20 mouse cellular contexts compared by ENCODE assay signal in the genomic region with DNA sequence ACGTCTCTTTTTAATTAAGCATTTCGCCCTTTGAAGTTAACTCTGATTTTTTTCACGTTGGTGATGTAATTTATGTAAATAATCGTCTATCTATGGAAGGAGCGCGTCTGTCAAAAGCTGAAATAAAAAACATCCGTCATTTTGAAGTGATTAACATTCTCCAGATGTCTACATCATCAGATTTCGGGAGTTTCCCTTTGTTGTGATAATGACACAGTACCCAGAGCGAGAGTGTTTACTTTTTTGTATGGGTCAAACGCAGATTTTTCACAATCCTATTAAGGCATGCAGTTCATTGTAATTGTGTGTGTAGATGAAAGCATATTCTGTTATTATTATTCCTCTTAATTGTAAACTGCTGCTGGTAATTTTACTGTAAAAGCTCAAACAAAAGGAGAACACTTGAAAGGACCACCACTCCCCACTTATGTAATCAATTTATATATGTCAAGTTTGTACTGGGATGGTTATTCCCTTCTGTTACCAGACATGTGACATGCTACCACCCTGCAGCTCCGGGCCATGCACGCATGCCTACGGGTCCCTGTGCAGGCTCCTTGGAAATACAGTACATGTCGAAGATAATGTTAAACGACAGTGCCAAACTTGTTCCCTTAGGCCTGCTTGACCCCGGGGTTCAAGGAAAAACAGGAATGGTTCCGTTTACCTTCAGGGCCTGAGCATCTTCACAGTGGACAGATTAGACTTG. TPM values are rescaled to one million over a fixed set of nuclear protein-coding genes. Genes with fewer than 3 reads are reported as not detected.
A peak's percentile ranks its signal among the peaks of the same experiment; 100 is the strongest.
DNase-seq lines count a peak whose midpoint lies in the region; ATAC-seq and TF ChIP-seq lines count a peak whose summit lies in the region.
"Had no signal": no experiment of that assay in that cellular context is flagged by ENCODE, and none has a peak within 500 bp of the region (broad histone marks: within the 10 kb centered on the region; RNA-seq: fewer than 3 reads in every experiment).

No protein-coding gene starts in this region.

- ATAC-seq in lung, embryonic 14.5 days (ENCODE audit: insufficient read depth): peak; percentile 61; the same call in 1 of the 2 replicates
- peak; percentile 59 for ATAC-seq in embryonic facial prominence, embryonic 12.5 days (ENCODE audit: insufficient number of reproducible peaks, insufficient read depth, low FRiP score, low TSS enrichment)
- ATAC-seq in hindbrain, embryonic 13.5 days (ENCODE audit: low FRiP score): peak; percentile 59; the same call in 1 of the 2 replicates
- ATAC-seq in midbrain, embryonic 14.5 days (ENCODE audit: low FRiP score, low TSS enrichment): peak; percentile 84

- no peak overlapping the region for H3K4me3 ChIP-seq in lung, embryonic 14.5 days (ENCODE audit: low read depth, low read length)
- no peak overlapping the region for H3K4me3 ChIP-seq in embryonic facial prominence, embryonic 12.5 days
- no peak overlapping the region for H3K4me3 ChIP-seq in hindbrain, embryonic 13.5 days
- H3K4me3 ChIP-seq in midbrain, embryonic 14.5 days (replicated peaks; ENCODE audit: low read depth, low read length): no peak overlapping the region
- H3K4me3 ChIP-seq: heart, embryonic 10.5 days; limb, embryonic 15.5 days; megakaryocyte, embryonic 14.5 days had no signal

- TF ChIP-seq CTCF in lung, embryonic 14.5 days (IDR thresholded peaks at IDR 0.05; ENCODE audit: low read depth): no peak

- no peak for DNase-seq in lung, embryonic 14.5 days
- no peak for DNase-seq in lung, postnatal 10 days
- DNase-seq in midbrain, embryonic 14.5 days: peak; percentile 58
- no peak for DNase-seq in layer of hippocampus, adult 9-10 months (ENCODE audit: low spot score)
- DNase-seq in gastrocnemius, postnatal 4 days (ENCODE audit: low spot score in 2 of 2): no peak
- DNase-seq in natural killer cell, adult 2 months (ENCODE audit: low spot score in 2 of 2): no peak
- DNase-seq: adrenal gland, postnatal 14 days; cerebellum, adult 9-11 months; heart, postnatal 36 days; kidney, adult 18-20 months; kidney, postnatal 4 days; layer of hippocampus, postnatal 36 days; lung, adult 18-20 months; right cerebral cortex, postnatal 25 days had no signal

- H3K4me2 ChIP-seq in lung, embryonic 14.5 days: no peak overlapping the region
- peak overlapping the region; percentile 7; the same call in 1 of the 2 replicates for H3K4me2 ChIP-seq in embryonic facial prominence, embryonic 12.5 days (replicated peaks)
- no peak overlapping the region for H3K4me2 ChIP-seq in hindbrain, embryonic 13.5 days
- H3K4me2 ChIP-seq in midbrain, embryonic 14.5 days (ENCODE audit: low read length): peak overlapping the region; percentile 11; the same call in 1 of the 2 replicates
- H3K4me2 ChIP-seq: limb, embryonic 15.5 days had no signal

- no peaks in the 10 kb centered on the region for H3K4me1 ChIP-seq in lung, embryonic 14.5 days (ENCODE audit: insufficient read depth)
- H3K4me1 ChIP-seq in embryonic facial prominence, embryonic 12.5 days: peaks cover 30% of the 10 kb centered on the region
- peaks cover 32% of the 10 kb centered on the region for H3K4me1 ChIP-seq in hindbrain, embryonic 13.5 days (replicated peaks)
- H3K4me1 ChIP-seq in midbrain, embryonic 14.5 days (ENCODE audit: control insufficient read depth, insufficient read depth, low read length): peaks cover 19% of the 10 kb centered on the region
- H3K4me1 ChIP-seq: megakaryocyte, embryonic 14.5 days had no signal

- 0 out of 2 replicates have a peak, but pooled peaks cover 13% of the 10 kb centered on the region for H3K27me3 ChIP-seq in lung, embryonic 14.5 days (ENCODE audit: insufficient read depth, low read length)
- H3K27me3 ChIP-seq in embryonic facial prominence, embryonic 12.5 days: peaks cover 7% of the 10 kb centered on the region; the same call in 1 of the 2 replicates
- peaks cover 26% of the 10 kb centered on the region for H3K27me3 ChIP-seq in hindbrain, embryonic 13.5 days
- peaks cover 18% of the 10 kb centered on the region for H3K27me3 ChIP-seq in midbrain, embryonic 14.5 days (ENCODE audit: control insufficient read depth, insufficient read depth, low read length)

- no peaks in the 10 kb centered on the region for H3K36me3 ChIP-seq in lung, embryonic 14.5 days (ENCODE audit: insufficient read depth)
- no peaks in the 10 kb centered on the region for H3K36me3 ChIP-seq in embryonic facial prominence, embryonic 12.5 days
- H3K36me3 ChIP-seq in hindbrain, embryonic 13.5 days: no peaks in the 10 kb centered on the region
- no peaks in the 10 kb centered on the region for H3K36me3 ChIP-seq in midbrain, embryonic 14.5 days (ENCODE audit: control insufficient read depth, insufficient read depth, low read length)
- H3K36me3 ChIP-seq: G1E; heart, embryonic 10.5 days; limb, embryonic 15.5 days had no signal

- no peak overlapping the region for H3K9ac ChIP-seq in lung, embryonic 14.5 days
- no peak overlapping the region for H3K9ac ChIP-seq in embryonic facial prominence, embryonic 12.5 days
- no peak overlapping the region for H3K9ac ChIP-seq in hindbrain, embryonic 13.5 days
- H3K9ac ChIP-seq in midbrain, embryonic 14.5 days (replicated peaks; ENCODE audit: low read length): no peak overlapping the region
- H3K9ac ChIP-seq: limb, embryonic 15.5 days had no signal

- no peaks in the 10 kb centered on the region for H3K9me3 ChIP-seq in lung, embryonic 14.5 days (ENCODE audit: low read depth, low read length)
- no peaks in the 10 kb centered on the region for H3K9me3 ChIP-seq in embryonic facial prominence, embryonic 12.5 days
- H3K9me3 ChIP-seq in hindbrain, embryonic 13.5 days: no peaks in the 10 kb centered on the region
- H3K9me3 ChIP-seq in midbrain, embryonic 14.5 days (ENCODE audit: control insufficient read depth, low read length): no peaks in the 10 kb centered on the region
- H3K9me3 ChIP-seq: heart, embryonic 10.5 days; limb, embryonic 15.5 days had no signal

- 33% methylated on average over 17 of the region's 17 CpGs for WGBS in lung, embryonic 14.5 days
- 14% methylated on average over 17 of the region's 17 CpGs for WGBS in embryonic facial prominence, embryonic 12.5 days
- 31% methylated on average over 17 of the region's 17 CpGs for WGBS in hindbrain, embryonic 13.5 days
- WGBS in midbrain, embryonic 14.5 days: 14% methylated on average over 17 of the region's 17 CpGs

- H3K27ac ChIP-seq in lung, embryonic 14.5 days (ENCODE audit: low read depth): no peak overlapping the region
- 0 out of 2 replicates have a peak overlapping the region, but pooled peaks have one; percentile 38 for H3K27ac ChIP-seq in embryonic facial prominence, embryonic 12.5 days
- H3K27ac ChIP-seq in hindbrain, embryonic 13.5 days: peak overlapping the region; percentile 20; the same call in 1 of the 2 replicates
- no peak overlapping the region for H3K27ac ChIP-seq in midbrain, embryonic 14.5 days (replicated peaks; ENCODE audit: low read depth, low read length)
- H3K27ac ChIP-seq: heart, embryonic 10.5 days; limb, embryonic 15.5 days had no signal

RNA-seq across cellular contexts. Expression of gene Cryz, which starts 46.0 kb away (rescaled TPM):
- 19.4 and 19.6 TPM in 2 replicates for polyA plus RNA-seq in lung, embryonic 14.5 days (2014; fragmentation: Nextera tagmentation; extraction: Ambion mirVana)
- polyA plus RNA-seq in embryonic facial prominence, embryonic 12.5 days (2016; fragmentation: Nextera tagmentation; extraction: Ambion mirVana): 23.2 and 26.5 TPM in 2 replicates
- polyA plus RNA-seq in hindbrain, embryonic 13.5 days (2015; fragmentation: Nextera tagmentation; extraction: Ambion mirVana): 10.0 and 12.6 TPM in 2 replicates
- 10.7 and 13.9 TPM in 2 replicates for polyA plus RNA-seq in midbrain, embryonic 14.5 days (2014; fragmentation: Nextera tagmentation; extraction: Ambion mirVana)
- 10 to 100 TPM; 12.9 to 13.0 TPM for total RNA-seq in gastrocnemius, postnatal 4 days (2021)

RNA-seq across cellular contexts. Expression of gene Tyw3, which starts 46.4 kb away (rescaled TPM):
- 15.9 and 17.9 TPM in 2 replicates for polyA plus RNA-seq in lung, embryonic 14.5 days (2014; fragmentation: Nextera tagmentation; extraction: Ambion mirVana)
- 18.2 and 18.3 TPM in 2 replicates for polyA plus RNA-seq in embryonic facial prominence, embryonic 12.5 days (2016; fragmentation: Nextera tagmentation; extraction: Ambion mirVana)
- 10.3 and 13.5 TPM in 2 replicates for polyA plus RNA-seq in hindbrain, embryonic 13.5 days (2015; fragmentation: Nextera tagmentation; extraction: Ambion mirVana)
- 13.5 and 14.3 TPM in 2 replicates for polyA plus RNA-seq in midbrain, embryonic 14.5 days (2014; fragmentation: Nextera tagmentation; extraction: Ambion mirVana)
- total RNA-seq in gastrocnemius, postnatal 4 days (2021): 1 to 10 TPM; 5.2 to 5.7 TPM

Comparison
In these comparisons a context has a peak if more than half of its experiments do, and no peak if none do; other contexts are left out.
1. H3K27ac ChIP-seq: peak in embryonic facial prominence, embryonic 12.5 days (single experiment) and hindbrain, embryonic 13.5 days (single experiment); none in lung, embryonic 14.5 days (single experiment) and midbrain, embryonic 14.5 days (single experiment).
2. H3K4me2 ChIP-seq: peak in embryonic facial prominence, embryonic 12.5 days (single experiment) and midbrain, embryonic 14.5 days (single experiment); none in lung, embryonic 14.5 days (single experiment) and hindbrain, embryonic 13.5 days (single experiment).
3. Peak in every context shown above with its lines, with median percentiles within 50 percentile points of each other: ATAC-seq.